Mouse (Mus musculus): Measurements from ENCODE around the gene Srbd1.

Srbd1 gene

DNA sequence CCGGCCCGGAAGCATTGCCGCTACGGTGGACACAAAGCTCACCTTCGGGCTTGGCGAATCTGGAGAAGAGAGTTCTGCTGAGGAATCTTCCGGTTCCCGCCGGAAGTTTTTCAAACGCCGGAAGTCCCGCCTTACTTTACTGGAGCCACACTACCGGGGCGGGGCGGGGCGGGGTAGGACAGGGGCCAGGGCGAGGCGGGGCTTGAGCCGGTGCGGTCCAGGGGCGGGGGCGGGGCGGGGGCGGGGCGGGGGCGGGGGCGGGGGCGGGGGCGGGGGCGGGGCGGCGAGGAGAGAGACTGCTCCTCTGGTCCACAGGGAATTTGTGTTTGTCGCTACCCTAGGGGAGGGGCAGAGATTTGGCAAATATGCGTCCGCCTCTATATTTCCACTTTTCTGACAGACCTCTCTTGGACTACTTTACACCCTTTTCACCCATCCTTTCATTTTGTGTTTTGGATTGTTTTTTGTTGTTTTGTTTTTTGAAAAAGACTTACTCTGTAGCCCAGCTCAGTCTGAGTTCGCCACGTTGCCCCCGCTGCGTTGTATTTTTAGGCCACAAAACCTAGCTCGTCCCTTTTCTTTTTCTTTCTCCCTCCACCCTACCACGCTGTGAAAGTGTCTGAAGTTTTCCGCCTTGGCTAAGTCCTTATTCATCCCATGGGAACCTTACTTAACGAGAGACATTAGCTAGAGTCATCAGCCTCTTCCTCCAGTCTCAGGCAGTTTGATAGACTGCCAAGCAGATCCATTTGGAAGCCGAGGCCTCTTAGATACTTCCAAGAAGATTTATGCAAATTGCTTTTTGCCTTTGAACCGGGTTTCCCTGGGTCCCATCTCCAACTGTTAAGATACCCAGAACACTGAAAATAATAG is at the start of gene Srbd1:
Srbd1 (minus strand) TSS at position 97 of the 873 bp plus-strand sequence.
- DNase-seq (ENCODE audit: low read depth, low spot score): peak; percentile 96

DNA sequence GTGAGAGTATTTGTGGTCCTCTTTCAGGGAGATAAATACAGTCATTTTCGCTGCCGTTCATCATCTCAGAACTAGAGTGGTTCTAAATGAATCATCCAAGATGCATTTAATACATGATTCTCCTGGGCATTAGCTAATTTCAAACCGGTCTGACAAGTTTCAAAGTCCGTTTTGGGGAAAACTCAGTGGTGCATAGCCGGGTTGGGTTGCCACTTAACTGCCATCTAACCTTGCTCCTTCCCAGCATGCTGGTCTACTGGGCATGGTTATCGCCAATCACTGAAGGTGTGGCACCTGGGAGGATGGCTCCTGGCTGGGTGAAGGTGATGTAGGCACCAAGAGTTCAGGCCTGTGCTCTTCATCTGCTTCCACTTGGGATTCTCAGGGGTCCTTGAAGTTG is 49.0 kb upstream of the Srbd1 start:
- no peak for DNase-seq (ENCODE audit: low read depth, low spot score)

DNA sequence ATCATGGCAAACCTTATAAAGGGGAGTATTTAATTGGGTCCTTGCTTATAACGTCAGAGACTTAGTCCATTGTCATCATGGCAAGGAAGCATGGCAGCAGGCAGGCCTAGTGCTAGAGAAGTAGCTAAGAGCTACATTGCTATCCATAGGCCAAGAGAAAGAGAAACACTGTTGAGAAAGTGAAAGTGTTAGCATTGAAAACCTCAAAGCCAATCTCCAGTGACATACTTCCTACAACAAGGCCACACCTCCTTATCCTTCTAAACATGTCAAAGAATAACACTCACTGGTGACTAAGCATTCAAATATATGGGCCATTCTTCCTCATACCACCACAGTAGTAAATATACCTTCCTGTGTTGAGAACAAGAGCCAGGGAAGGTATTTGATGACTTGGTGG is 42.8 kb upstream of the Srbd1 start:
- no peak for DNase-seq (ENCODE audit: low read depth, low spot score)

DNA sequence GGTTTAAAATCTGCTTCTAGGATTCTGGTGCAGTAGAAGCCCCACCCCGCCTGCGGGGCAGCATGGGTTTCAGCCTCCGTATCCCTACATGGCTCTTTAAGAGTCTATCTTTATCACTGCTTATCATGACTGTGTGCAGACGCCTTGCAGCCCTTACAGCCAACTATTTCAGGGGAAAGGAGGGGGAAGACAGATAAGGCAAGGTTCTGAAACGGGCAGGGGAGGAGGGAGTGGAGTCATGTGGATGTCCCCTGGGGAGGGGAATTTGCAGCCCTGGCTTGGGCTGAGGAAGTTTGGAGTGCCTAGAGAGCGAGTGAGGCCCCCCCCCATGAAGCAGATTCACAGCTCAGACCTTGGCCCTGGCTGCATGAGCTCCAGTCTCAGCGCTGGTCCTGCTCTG is 40.6 kb upstream of the Srbd1 start:
- DNase-seq (ENCODE audit: low read depth, low spot score): no peak

DNA sequence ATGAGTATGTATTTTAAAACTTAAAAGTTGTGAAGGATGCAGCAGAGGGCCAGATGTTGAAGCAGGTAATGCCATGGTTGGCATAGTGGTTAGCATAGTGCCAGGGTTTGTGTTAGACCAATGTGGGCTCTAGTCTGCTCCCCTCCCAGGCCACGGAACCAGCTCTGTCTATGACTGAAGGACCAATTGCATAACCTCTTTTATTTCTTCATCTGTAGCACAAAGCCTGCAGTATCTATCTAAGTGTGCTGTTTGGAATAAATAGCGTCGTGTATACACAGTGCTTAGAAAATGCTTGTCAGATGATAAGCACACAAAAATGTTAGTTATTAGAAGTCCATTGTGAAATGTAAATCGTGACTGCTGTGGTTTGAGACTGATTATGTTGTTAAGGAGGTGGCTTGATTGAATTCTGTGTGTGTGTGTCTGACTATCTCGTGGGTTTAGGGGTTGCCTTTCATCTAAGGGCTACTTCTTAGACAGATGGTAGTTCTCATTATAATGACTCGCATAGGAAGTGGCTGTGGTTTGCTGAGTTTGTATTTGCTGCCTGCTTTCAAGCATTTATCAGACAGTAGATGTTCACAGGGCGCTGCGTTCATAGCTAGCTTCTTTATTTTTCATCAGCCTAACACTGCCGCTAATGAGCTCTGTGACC is 39.7 kb upstream of the Srbd1 start:
- DNase-seq (ENCODE audit: low read depth, low spot score): no peak

DNA sequence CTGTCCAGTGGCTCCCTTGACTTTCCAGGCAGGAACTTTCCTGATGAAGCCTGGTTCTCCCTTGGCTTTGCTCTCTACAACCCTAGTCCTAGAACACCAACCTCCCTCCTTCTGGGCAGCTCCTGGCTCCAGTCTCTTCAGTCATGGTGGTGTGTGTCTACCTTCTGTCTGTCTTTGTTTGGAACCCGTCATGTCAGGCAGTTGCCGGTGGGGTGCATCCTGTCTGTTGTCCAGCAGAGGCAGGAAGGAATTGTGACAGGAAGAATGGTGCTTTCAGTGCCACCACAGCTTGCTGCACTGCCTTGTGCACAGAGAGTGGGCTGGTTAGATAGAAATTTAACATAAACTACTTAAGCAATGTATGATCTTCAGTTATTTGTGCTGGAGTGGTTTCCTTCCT is 38.8 kb upstream of the Srbd1 start:
- DNase-seq (ENCODE audit: low read depth, low spot score): no peak

DNA sequence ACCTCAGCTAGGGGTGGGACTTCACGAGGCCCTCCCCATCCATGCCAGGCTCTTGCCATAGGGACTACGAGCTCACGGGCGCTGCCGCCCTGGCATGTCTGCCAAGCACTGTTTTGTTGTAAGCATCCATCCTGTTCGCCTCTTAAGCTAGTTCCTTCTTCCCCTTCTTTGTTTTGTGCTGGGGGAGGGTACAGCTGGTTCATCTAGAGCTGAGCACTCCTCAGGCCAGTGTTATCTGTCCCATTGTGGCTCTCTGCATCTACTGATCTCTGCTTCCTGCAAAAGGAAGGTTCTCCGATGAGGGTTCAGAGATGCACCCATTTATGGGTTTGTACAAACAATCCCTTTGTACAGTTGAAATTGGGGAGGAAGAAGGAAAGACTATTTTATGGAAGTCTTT is 31.7 kb upstream of the Srbd1 start:
- no peak for DNase-seq (ENCODE audit: low read depth, low spot score)

DNA sequence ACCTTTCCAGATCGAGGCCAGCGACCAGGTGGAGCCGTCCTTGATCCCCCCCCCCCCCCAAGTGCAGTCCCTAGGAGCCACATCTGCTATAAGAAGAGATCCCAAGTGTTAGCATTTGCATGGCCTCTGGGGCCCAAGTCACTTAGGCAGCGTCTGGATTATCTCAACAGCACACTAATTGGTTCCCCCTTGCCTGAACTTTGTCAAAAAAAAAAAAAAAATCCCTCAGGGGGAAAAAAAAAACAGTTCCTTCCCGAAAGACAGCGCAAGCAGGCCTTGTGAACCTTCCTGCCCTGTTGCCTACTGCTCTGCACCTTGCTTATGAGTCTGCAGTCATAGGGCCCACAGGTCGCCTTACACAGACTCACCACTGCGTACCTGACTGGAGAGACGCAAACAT is 30.5 kb upstream of the Srbd1 start:
- DNase-seq (ENCODE audit: low read depth, low spot score): no peak

DNA sequence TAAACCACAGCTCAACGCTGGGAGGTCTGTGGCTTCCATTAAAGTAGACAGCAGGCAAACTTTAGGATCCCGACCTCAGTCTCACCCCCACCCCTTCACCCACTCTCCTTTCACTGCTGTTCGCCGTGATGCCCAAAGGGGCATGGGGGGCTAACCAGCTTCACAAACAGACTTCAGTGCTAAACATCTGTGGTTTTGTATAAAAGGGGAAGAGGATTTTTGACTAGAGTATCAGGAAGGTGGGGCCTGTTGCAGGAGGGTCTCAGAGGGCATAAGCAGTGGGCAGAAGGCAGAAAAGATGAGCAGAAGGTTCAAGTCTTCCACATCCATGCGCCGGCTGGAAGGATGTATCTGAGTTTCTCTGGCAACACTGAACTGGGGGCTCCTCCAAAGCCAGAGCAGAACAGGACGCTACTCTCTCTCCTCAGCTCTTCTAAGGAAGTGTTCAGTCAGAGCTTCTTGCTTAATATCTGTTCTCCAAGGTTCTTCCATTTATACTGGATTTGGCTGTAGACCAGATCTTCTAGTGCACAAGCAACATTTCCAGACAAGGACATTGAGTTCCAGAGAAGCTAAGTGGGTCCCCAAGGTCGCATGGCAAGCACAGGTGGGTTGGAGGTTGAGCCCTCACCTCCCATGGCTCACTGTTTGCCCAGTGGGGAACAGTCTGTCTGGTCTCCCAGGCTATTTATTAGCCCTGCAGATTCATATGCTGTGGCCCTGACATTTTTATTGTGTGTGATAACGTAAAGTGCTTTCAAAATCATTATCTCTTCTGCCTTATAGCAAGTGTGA is 25.4 kb upstream of the Srbd1 start:
- DNase-seq (ENCODE audit: low read depth, low spot score): no peak

DNA sequence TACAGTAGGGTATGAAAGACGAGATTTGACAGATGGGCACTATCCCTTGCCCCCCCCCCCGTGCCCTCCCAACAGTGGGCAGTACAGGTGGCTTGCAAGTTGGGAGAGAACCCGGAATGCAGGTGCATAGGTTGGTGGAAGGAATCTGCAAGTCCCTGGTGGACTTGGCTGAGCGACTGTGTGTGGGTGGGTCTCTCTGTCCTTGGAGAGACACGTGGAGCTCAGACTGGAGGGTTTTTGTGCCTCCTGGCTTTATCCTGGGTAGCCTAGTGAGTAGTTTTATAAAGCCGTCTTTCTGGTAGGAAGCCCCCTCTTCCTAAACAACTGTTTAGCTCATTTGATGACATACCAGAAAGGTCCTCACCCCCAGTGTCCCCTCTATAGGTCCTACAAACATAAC is 24.1 kb upstream of the Srbd1 start:
- DNase-seq (ENCODE audit: low read depth, low spot score): no peak

DNA sequence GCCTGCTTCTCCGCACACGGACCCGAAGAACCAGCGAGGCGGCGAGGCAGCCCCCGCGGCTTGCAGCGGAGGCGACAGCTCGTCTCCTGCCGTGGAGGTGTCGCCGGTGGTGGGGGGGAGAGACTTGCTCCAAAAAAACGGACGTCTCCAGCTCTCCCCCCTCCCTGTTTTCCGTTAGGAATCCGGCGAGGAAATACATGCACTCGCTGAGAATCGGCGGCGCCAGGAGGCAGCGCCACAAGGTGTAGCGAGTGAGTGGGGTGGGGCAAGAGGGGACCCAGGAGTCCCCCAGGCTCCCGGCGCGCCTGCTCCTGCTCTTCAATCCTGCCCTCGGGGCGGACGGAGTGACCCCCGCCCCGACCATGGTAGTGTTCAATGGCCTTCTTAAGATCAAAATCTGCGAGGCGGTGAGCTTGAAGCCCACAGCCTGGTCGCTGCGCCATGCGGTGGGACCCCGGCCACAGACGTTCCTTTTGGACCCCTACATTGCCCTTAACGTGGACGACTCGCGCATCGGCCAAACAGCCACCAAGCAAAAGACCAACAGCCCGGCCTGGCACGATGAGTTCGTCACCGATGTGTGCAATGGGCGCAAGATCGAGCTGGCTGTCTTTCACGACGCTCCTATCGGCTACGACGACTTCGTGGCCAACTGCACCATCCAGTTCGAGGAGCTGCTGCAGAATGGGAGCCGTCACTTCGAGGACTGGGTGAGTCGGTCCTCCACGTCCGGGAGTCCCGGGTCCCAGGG is 23.4 kb upstream of the Srbd1 start:
- DNase-seq (ENCODE audit: low read depth, low spot score): peak; percentile 54

DNA sequence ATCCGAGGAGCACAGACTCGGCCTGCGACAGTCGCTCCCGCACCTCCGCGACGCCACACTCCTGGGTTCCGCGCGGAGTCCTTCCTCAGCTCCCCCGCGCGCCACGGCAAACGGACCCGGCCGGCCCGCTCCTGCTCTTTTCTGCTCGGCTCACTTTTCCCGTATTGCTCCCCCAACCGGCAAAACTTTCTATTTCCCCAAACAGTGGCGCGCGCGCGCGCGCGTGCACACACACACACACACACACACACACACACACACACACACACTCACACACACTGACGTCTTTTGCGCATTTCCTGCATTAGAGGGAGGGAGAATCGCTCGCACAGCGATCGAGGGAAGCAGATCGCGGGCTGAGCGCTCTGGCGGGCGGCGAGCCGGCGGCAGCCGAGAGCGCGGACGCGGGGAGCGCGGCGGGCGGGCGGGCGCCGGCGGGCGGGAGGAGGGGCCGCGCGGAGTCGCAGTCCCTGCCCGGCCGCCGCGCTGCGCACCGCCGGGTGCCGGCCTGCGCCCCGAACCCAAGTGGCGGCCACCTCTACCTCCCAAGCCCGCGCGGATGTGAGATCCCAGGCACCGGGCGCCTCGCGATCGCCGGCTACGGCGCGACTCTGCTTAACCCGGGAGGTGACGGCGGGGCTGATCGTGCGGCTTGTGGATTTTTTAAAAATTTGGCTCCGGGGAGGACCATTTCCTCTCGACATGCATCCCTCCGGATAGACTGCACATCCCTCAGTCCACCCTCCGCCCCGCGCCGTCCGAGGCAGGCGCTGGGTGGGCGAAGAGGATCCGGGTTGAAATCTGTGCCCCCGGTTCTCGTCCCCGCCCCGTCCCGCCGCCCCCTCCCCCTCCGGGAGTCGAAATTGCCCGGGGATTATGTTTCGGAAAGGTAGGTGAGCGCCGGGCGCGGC is 22.6 kb upstream of the Srbd1 start, which contains the start of gene Prkce:
Prkce (plus strand) TSS at position 466 of the 911 bp plus-strand sequence.
- peak; percentile 80 for DNase-seq (ENCODE audit: low read depth, low spot score)

DNA sequence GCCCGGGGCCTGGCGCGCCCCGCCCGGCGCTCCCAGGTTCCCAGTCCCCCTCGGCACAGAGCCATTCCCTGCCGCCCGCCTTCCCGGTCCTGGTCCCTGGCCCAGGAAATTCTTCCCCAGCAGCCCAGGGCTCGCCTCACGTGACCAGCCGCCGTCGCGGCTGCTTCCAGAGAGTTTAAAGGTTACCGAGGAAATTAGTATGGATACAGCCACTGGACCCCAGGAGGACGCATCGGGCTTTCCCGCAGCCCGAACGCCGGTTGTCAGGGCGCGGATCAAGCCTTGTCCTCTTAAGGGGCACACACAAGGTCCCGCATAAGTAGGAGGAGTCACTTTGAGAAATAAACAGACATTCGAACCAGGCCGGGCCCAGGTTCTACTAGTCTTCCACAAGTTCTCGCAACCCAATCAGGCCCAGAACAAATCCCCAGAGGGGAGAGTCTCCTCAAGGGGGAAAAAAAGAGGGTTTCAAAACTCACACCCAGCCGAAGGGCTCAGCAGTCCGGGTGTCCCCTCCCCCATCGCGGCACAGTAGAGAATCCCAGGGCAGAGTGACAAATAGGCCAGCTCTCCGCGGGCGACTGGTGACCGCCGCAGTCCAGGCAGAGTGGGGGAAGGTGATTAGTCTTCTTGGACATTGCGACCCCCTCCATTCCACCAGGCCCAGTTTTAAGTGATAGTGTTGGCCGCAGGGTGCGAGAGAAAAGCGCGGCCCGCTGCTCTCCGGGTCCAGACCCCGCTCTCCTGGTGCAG is 21.8 kb upstream of the Srbd1 start:
- peak; percentile 70 for DNase-seq (ENCODE audit: low read depth, low spot score)

DNA sequence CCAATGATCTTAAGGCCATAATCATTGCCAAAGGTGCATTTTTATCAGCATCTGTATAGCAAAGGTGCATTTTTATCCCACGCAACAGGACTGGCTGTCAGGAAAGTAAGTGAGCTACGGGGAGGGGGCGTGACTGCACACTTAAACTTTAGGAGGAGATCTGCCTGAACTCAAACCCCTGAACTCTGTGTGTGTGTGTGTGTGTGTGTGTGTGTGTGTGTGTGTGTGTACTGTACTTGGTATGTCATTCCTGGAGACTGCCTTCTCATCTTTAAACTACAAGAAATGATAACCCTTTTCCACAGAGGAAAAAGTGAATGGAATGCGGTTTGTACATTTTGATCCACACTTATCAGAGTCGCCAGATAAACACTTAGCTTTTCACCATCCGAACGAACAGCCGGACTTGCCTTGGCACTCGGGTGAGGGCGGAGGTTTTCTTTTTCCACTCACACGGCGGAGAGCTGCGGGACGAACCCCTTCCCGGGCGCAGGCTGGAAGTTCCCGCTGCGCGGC is 21.1 kb upstream of the Srbd1 start:
- DNase-seq (ENCODE audit: low read depth, low spot score): peak; percentile 24

DNA sequence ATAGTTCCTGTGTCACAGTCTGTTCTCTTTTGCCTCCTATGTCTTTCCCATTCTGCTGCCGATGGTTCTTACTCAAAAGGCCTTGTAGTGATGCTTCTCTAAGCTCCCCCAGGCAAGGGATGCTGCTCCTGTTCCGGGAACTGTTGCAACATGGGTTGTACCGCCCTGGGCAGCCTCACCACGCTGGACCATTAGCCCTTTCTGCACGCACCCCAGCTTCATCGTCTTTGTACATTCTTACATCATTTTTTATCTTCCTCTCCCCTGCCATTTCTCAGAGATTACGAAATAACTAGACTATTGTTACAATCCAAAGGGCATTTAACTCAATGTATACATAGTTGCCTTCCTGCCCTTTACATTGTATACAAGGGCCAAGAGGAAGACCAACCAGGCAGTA is 19.4 kb upstream of the Srbd1 start:
- no peak for DNase-seq (ENCODE audit: low read depth, low spot score)

DNA sequence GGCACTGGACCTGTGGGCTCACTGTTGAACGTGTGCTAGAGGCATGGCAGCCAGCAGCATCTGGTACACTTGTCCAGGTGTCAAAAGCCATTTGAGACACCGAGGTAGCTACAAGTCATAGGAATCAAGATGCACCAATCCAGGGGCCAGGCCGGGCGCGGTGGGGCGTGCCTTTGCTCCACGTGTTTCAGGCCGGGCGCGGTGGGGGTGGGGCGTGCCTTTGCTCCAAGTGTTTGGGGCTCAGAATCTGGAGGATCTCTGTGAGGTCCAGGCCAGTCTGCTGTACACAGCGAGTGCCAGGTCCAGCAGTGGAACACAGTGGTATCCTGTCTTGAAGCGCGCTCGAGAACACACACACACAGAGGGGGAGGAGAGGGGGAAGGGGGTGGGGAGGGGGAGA is 17.7 kb upstream of the Srbd1 start:
- DNase-seq (ENCODE audit: low read depth, low spot score): peak; percentile 76

DNA sequence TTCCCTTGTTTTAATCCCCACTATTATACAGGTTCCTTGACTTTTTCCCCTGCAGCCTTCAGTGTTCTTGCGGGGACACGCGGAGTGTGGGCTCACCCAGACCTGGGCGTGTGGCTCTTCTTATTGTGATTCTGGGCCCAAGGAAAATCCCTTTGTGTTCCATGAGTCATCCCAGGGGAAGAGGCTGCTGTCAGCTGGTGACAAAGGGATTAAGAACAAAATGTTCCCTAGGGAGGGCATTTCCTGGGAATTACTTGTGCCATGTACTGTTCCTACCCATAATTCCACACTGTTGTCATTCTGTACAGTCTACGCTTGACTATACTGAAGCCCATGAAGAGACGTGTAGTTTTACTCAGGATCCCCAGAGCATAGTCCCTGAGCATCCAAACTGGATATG is 12.0 kb upstream of the Srbd1 start:
- peak; percentile 64 for DNase-seq (ENCODE audit: low read depth, low spot score)

DNA sequence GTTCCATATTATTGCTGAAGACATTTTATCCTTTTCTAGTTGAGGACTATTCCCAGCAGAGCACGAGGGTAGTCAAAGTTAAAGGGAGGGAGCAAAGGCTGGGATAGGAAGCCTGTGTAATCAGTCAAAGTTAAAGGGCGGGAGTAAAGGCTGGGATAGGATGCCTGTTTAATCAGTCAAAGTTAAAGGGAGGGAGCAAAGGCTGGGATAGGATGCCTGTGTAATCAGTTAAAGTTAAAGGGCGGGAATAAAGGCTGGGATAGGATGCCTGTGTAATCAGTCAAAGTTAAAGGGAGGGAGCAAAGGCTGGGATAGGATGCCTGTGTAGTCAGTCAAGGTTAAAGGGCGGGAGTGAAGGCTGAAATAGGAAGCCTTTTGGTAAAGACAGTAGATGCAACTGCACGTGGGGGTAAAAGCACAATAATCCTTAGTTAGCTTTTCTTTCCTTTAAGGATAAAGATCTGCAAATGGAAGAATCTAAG is 5.9 kb upstream of the Srbd1 start:
- peak; percentile 98 for DNase-seq (ENCODE audit: low read depth, low spot score)

DNA sequence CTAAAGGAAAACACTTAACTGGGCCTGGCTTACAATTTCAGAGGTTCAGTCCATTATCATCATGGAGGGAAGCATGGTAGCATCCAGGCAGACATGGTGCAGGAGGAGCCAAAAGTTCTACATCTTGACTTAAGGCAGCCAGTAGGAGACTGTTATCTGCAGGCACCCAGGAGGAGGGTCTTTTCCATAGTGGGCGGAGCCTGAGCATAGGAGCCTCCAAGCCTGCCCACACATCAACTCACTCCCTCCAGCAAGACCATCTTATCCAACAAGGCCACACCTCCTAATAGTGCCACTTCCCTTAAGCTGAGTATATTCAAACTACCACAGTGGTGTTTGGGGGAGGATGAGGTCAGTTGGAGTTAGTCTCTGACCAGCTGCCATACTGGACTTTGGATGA is 4.8 kb upstream of the Srbd1 start:
- peak; percentile 96 for DNase-seq (ENCODE audit: low read depth, low spot score)
